Mouse (Mus musculus) embryonic stem cell, embryonic (primary cell): ENCODE data around the gene Gm20547.

Source experiments
- CTCF ChIA-PET, 4 experiments: fragments of 300-600 bp in 2 of 4; fragments of 350-600 bp in 2 of 4; sonication (Branson Sonifier 250); formaldehyde crosslinking; loops; one replicate each; lab custom pipeline; 2022; ENCODE audit warnings: inconsistent platforms in 2 of 4; lab: Charles Lee
- POLR2A ChIA-PET, 4 experiments: fragments of 300-600 bp in 2 of 4; fragments of 350-600 bp in 2 of 4; sonication (Branson Sonifier 250); formaldehyde crosslinking; loops; one replicate each; lab custom pipeline; 2022; ENCODE audit warnings: antibody characterized with exemption in 4 of 4, inconsistent platforms in 1 of 4; lab: Charles Lee

The Gm20547 gene

DNA sequence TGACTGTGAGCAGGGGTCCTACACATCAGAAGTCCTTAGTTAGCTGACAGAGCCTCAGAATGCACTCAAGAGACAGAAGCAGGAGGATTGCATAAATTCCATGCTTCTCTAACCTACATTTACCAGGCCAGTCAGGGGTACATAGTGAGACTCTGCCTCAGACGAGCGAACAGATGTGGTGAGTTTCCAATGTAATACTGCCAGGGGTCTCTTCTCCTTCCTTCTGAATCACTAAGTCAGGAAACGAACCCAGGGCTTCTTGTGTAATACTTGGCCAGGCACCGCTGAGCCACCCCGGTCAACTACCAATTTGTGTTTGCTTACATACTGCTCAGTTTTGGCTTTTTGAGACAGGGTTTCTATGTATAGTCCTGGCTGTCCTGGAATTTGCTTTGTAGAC lies 6.1 kb upstream of the Gm20547 start:
- POLR2A ChIA-PET = interaction anchor here in 1 of 4 experiments (0.6 kb wide), 1 partner anchor 12 kb away, joined by 3 read pairs; no protein-coding TSS in a partner anchor
- CTCF ChIA-PET = no interaction called here

DNA sequence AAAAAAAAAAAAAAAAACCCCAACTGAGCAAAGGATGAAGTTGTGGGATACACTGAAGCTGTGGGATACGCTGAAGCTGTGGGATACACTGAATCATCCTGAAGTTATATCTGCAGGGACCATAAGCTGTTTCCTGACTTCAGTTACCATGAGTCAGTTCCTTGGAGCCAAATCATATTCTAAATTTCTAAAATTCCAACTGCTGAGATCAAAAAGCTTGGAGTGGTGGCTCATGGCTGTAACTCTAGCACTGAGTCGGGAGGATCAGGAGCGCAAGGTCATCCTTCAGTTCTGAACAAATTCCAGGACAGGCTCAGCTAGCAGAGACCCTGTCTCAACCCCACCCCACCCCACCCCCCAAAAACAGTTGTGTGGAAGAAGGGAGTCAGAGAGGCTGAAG lies 3.8 kb upstream of the Gm20547 start:
- ChIA-PET POLR2A (interaction anchor here in 3 of 4 experiments (0.6 to 1.3 kb wide), 9 partner anchors 25 to 218 kb away, joined by 3 to 4 read pairs (median 3); partner anchors contain the start of genes Nelfe (in 1 of the 3) and Skiv2l (in 1 of the 3)), CTCF (interaction anchor here in 1 of 4 experiments (0.8 to 1.2 kb wide), 2 partner anchors 8 to 29 kb away, joined by 3 to 8 read pairs; no protein-coding TSS in a partner anchor)

DNA sequence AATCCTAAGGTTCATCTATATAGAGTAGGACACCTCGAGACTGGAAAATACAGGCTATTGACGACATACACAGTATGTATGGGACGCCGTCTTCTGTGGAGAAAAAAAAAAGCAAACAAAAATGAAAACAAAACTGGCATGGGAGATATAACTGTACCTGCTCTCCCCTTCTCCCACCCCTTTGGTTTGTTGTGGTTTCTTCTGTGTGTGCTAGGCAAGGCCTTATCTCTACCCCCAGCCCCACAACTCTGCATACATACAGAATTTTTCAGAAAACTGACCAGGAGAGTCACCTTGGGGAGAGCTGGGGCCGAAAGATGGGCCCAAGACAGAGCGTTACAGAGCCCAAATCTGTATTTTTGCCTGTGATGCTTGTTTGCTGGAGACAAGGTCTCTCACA lies 2.9 kb upstream of the Gm20547 start:
- CTCF ChIA-PET = interaction anchor here in 1 of 4 experiments (0.8 to 2.2 kb wide), 3 partner anchors 9 to 29 kb away, joined by 3 to 10 read pairs (median 8); no protein-coding TSS in a partner anchor
- POLR2A ChIA-PET = interaction anchor here in 3 of 4 experiments (0.7 to 2.0 kb wide), 12 partner anchors 9 to 768 kb away, joined by 3 to 10 read pairs (median 4); partner anchors contain the start of genes Cfb (in 1 of the 3), Nelfe (in 1 of the 3) and Skiv2l (in 1 of the 3)

DNA sequence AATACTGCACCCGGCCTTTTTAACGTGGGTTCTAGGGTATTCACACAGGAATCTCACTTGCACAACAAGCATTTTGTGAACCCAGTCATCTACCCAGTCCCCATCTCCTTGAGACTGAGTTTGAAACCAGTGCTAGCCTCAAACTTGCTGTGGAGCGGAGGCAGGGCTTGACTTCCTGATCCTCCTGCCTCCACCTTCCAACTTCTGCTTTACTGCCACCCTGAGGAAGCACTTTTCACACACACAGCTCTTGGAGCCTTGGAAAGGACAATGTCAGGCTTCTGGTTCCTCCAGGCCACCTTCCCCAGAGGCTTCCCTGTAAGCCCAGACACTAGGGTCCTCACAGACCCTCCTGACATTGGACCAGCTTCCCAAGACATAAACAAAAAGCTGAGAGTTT lies 1.5 kb upstream of the Gm20547 start:
- ChIA-PET CTCF (interaction anchor here in 3 of 4 experiments (0.5 to 2.2 kb wide), 7 partner anchors 8 to 890 kb away, joined by 3 to 11 read pairs (median 4); no protein-coding TSS in a partner anchor), POLR2A (interaction anchor here in 3 of 4 experiments (0.6 to 3.0 kb wide), 15 partner anchors 10 to 358 kb away, joined by 3 to 12 read pairs (median 3); partner anchors contain the start of genes Ddx39b (in 1 of the 3) and Neu1 (in 1 of the 3))

DNA sequence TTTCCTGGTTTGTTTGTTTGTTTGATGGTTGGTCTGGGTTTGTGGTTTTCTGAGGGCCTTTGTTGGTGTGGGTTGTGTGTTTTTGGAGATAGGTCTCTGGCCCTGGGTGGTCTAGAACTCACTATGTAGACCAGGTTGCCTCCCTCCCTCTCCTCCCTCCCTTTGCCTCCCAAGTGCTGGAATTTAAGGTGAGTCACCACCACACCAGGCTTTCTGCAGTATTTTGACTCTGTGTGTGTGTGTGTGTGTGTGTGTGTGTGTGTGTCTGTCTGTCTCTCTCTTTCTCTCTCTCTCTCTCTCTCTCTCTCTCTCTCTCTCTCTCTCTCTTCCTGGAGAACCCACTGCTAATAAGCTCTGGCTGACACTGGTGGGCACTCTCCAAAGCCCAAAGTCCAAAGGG lies 676 bp downstream of the Gm20547 start:
- ChIA-PET CTCF (interaction anchor here in 3 of 4 experiments (0.5 to 1.0 kb wide), 6 partner anchors 10 to 482 kb away, joined by 3 to 6 read pairs (median 4); partner anchors contain the start of gene BC051142 (in 1 of the 3)), POLR2A (interaction anchor here in 3 of 4 experiments (0.6 to 3.0 kb wide), 21 partner anchors 8 to 761 kb away, joined by 3 to 12 read pairs (median 3); partner anchors contain the start of genes C2 (in 1 of the 3), Csnk2b (in 1 of the 3), Ehmt2 (in 1 of the 3) and Neu1 (in 1 of the 3))

DNA sequence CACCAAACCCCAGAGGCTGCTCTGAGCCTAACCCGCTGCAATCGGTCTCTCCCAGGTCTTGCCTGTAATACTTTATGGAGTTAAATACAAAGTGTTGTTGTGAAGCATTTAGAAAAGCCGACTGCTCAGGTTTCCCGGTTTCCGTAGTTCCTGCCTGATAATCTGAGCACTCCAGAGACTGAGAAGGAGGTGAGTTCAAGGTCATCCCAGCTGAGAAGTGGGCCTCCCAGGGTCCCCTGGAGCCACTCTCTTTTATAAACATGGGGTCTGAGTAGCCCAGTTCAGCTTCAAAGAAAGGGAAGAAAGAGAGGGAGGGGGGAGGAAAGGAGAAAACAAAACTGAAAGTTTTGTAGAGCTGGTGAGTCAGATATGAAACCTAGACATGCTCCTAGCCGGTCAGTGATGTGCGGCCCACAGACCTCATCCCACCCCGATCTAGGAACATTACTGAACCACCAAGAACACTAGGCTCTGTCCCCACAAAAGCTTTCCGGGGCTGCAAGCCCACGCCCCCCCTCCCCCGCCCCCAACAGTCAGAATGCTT lies 2.4 kb downstream of the Gm20547 start, which contains the start of gene Zbtb12:
Gene Zbtb12 (plus strand): TSS at position 148 of the 544 bp plus-strand sequence.
- ChIA-PET CTCF (interaction anchor here (0.6 to 2.7 kb wide), 12 partner anchors 12 to 307 kb away, joined by 3 to 13 read pairs (median 4); no protein-coding TSS in a partner anchor), POLR2A (interaction anchor here in 3 of 4 experiments (0.8 to 2.7 kb wide), 21 partner anchors 11 to 73 kb away, joined by 3 to 10 read pairs (median 4); partner anchors contain the start of genes C2 (in 1 of the 3), Ehmt2 (in 1 of the 3) and Neu1 (in 1 of the 3))

DNA sequence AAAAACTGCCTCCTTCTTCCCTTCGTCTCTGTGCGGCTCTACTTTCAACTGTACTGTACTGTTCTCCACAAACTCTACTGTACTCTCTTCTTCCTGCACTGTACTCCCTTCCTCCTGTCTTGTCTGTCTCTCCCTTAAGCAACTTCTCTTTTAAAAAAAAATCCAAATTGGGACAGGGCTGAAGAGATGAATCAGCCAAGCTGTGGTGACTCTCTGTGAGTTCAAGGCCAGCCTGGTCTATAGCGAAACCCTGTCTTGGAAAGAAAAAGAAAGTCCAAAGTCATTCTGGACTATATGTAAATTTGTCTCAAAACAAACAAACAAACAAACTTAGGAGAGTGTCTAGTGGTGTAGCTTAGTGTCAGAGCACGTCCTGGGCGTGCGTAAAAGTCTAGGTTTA lies 7.5 kb downstream of the Gm20547 start:
- CTCF ChIA-PET = interaction anchor here in 1 of 4 experiments (0.7 kb wide), 1 partner anchor 18 kb away, joined by 3 read pairs; no protein-coding TSS in a partner anchor
- POLR2A ChIA-PET = interaction anchor here in 2 of 4 experiments (1.3 to 2.1 kb wide), 4 partner anchors 10 to 270 kb away, joined by 3 to 7 read pairs (median 4); partner anchors contain the start of genes Agpat1 (in 1 of the 2), Neu1 (in 1 of the 2) and Rnf5 (in 1 of the 2)

DNA sequence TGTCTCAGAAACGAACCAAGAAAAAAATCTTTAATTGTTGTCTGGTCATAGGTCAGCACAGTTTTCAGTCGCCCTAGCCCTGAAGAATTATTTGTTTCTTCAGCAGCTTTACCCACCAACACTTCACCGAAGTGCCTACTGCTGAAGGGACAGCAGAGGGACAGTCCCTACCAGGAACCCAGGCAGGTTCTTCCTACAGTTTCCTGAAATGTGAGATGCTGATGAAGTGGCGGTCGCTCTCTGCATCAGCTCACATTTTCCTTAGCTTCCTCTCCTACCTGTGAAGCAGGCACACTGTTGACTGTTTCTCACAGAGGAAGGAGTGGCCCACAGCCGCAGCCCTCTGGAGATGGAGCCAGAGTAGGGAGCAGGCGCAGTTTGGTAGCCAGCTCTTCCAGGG lies 15.9 kb downstream of the Gm20547 start:
- CTCF ChIA-PET = interaction anchor here (0.5 to 2.4 kb wide), 6 partner anchors 10 to 462 kb away, joined by 3 to 8 read pairs (median 6); no protein-coding TSS in a partner anchor
- POLR2A ChIA-PET = interaction anchor here in 2 of 4 experiments (0.8 to 1.5 kb wide), 3 partner anchors 14 to 28 kb away, joined by 3 to 4 read pairs (median 4); partner anchors contain the start of genes Skiv2l (in 1 of the 2) and Zbtb12 (in 1 of the 2)

DNA sequence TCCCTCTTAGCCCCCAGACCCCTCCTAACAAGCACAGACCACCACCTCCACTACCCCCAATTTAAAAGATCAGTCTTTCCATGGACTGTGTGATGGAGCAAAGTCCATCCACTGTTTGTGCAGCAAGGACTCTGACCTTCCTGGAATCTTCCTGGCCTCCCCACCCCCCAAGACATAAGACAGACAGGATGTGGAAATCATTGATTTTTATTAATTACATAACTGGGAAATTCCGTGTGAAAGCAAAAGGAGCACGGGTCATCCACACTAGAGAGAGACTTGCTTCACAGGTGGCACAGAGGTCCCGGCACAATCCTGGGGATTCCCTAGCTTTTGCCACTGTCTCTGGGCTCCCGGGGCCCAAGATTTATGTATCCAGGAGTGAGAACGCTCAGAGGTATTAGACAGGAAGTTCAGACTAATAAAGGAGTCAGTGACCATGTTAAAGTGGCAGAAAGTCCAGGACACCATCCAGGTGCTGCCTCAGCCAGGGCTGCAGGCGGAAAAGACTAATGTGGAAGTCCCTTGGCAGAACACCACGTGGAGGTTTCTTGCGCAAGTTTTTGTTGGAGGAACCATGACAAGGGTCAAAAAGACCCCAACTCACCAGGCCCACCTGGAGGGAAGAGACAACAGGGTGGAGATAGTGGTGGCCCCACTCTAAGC lies 19.3 kb downstream of the Gm20547 start, which contains the start of gene Cfb:
Gene Cfb (minus strand): TSS at position 103 of the 666 bp plus-strand sequence.
- ChIA-PET CTCF (interaction anchor here in 1 of 4 experiments (1.2 kb wide), 1 partner anchor 8 kb away, joined by 3 read pairs; no protein-coding TSS in a partner anchor), POLR2A (interaction anchor here in 2 of 4 experiments (0.5 to 1.2 kb wide), 6 partner anchors 7 to 163 kb away, joined by 3 to 4 read pairs (median 3); partner anchors contain the start of gene Neu1 (in 1 of the 2))

DNA sequence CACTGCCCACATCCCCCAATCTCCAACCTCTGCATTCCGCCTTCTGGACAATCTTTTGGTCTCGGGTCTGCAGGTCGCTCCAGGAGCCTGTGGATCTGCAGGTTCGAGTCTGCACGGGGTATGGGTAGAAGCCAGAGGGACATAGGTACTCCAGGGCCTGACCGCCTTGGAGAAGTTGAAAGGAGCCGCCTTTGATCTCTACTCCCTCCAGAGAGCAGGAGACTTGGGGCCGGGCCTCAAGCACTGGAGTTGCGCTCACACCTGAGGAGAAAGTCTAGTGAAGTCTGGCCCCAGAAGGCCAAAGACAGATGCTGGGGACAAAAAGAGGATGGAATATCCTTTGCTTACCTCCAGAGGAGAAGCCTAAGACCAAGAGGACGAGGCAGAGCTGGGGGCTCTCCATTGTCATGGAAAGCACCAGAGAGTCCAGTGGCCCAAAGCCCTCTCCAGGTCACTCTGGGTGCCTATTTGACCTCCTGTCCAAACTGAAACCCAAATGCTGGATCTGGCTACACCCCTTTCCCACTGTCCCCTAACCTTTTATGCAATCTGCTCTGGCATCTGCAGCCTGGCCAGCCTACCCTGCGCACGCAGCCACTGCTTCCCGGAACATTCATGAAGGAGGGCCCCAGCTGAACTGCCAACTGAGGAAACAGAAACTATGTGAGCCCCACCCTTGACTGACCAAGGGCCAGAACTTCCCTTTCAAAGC lies 20.0 kb downstream of the Gm20547 start:
- ChIA-PET CTCF (interaction anchor here in 1 of 4 experiments (0.8 kb wide), 1 partner anchor 72 kb away, joined by 3 read pairs; no protein-coding TSS in a partner anchor), POLR2A (interaction anchor here in 2 of 4 experiments (0.5 to 1.2 kb wide), 7 partner anchors 8 to 211 kb away, joined by 3 to 4 read pairs (median 3); partner anchors contain the start of gene Neu1 (in 1 of the 2))

DNA sequence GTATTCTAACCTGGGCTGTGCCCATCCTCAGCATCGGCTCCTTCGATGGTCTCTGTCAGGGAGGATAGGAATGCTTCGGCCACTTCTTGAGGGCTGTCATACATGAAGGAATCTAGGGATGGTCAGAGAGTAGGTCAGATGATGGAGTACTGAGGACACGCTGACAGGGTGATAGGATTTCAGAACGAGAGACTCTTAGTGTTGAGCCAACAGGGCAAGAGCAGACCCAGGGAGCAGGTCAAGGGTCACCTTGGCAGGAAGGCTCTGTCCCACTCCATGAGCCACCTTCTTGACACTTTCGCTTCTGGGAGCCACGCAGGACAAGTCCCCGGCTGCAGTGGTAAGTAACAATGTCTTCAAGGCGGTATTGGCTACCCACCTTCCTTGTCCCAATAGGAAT lies 21.3 kb downstream of the Gm20547 start:
- CTCF ChIA-PET = interaction anchor here in 1 of 4 experiments (0.6 kb wide), 1 partner anchor 40 kb away, joined by 6 read pairs; no protein-coding TSS in a partner anchor
- POLR2A ChIA-PET = interaction anchor here in 3 of 4 experiments (0.5 to 1.1 kb wide), 3 partner anchors 11 to 333 kb away, joined by 3 read pairs; partner anchors contain the start of genes Ltb (in 1 of the 3) and Skiv2l (in 1 of the 3)

DNA sequence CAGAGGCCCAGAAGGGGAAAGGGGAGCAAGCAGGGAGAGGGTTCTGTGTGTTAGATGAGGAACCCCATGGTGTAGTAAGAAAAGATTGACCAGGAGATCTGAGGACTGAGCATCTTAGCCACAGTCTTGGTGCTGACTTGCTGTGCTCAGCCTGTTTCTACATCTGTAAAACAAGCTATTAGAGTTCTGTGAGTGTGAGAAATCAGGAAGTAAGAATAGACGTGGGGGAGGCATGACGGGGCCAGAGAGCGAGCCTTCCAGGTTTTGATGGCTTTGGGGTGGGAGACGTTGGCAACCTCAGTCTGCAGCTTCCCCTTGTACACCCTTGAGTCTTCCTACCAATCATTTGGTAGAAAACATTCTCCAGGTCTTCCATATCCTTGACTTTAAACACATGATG lies 23.2 kb downstream of the Gm20547 start:
- ChIA-PET CTCF (interaction anchor here in 2 of 4 experiments (0.7 to 1.0 kb wide), 2 partner anchors 36 to 53 kb away, joined by 3 read pairs; no protein-coding TSS in a partner anchor), POLR2A (interaction anchor here in 2 of 4 experiments (0.7 to 1.0 kb wide), 2 partner anchors 9 to 52 kb away, joined by 3 to 13 read pairs; partner anchors contain the start of genes Nelfe (in 1 of the 2) and Skiv2l (in 1 of the 2))

DNA sequence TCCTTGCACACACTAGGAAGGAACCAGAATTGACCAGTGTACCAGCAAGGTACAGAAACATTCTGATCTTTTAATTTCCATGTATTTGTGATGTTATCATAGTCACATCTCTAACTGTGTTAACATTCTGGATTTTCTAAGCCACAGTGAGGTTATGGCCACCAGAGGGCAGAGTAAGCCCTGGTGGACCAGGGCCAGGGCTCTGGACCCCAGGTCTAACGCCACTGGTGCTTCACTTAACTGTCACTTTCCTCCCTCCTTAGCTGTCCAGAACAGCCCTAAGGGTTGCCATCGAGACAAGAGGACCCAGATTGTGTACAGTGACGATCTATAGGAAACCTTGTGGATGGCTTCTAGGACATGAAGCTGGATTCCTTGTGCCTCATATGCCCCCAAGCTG lies 26.0 kb downstream of the Gm20547 start:
- ChIA-PET POLR2A (interaction anchor here (0.5 to 3.2 kb wide), 19 partner anchors 12 to 395 kb away, joined by 3 to 29 read pairs (median 3); partner anchors contain the start of genes Atf6b (in 1 of the 4), Gm20547 (in 1 of the 4) and Lsm2 (in 1 of the 4)), CTCF (interaction anchor here (0.6 to 2.3 kb wide), 35 partner anchors 10 to 864 kb away, joined by 3 to 18 read pairs (median 4); partner anchors contain the start of genes Zbtb12 (in 2 of the 4), Ddah2 (in 1 of the 4), Gm20547 (in 1 of the 4) and Neu1 (in 1 of the 4))

DNA sequence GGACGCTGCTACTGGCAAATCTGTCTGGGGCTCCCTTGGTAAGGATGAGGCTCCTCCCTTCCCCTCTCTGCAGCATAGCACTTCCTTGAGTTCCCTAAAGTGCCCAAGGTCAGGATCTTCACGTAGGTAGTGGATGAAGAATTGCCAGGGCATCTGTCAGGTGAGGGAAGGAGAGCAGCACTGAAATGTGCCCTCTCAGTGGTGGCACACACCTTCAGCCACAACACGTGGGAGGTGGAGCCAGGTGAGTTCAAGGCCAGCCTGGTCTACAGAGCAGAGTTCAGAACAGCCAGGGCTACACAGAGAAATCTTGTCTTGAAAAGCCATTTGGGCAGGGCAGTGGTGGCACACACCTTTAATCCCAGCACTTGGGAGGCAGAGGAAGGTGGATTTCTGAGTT lies 27.1 kb downstream of the Gm20547 start:
- ChIA-PET POLR2A (interaction anchor here in 3 of 4 experiments (0.7 to 3.2 kb wide), 8 partner anchors 10 to 126 kb away, joined by 3 to 29 read pairs (median 4); partner anchors contain the start of gene Lsm2 (in 1 of the 3)), CTCF (interaction anchor here in 3 of 4 experiments (1.1 to 2.3 kb wide), 6 partner anchors 9 to 94 kb away, joined by 3 to 18 read pairs (median 4); partner anchors contain the start of gene Gm20547 (in 1 of the 3))

DNA sequence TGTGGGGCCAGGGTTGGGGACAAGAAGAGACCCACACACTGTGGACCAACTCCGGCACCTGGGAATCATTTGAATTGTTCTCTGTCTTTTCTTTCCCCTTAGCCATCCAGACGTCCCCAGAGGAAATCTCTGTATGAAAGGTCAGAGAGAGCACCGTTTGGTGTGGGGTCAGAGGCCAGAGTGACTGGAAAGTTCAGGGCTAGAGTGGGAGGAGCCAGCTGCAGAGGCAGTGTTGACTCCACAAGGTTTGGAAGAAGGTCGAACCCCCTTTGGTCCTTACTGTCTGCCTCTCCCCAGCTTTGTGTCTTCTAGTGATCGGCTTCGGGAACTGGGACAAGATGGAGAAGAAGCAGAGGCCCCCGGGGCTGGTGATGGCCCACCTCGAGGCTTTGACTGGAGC lies 28.3 kb downstream of the Gm20547 start:
- POLR2A ChIA-PET = interaction anchor here in 3 of 4 experiments (0.6 to 2.8 kb wide), 6 partner anchors 10 to 96 kb away, joined by 3 to 11 read pairs (median 3); no protein-coding TSS in a partner anchor
- CTCF ChIA-PET = interaction anchor here in 2 of 4 experiments (0.7 to 1.1 kb wide), 2 partner anchors 9 to 10 kb away, joined by 3 to 4 read pairs; no protein-coding TSS in a partner anchor
